Mouse (Mus musculus): ENCODE measurements around the gene Suds3. TPM values are rescaled to one million over a fixed set of nuclear protein-coding genes. Genes with fewer than 3 reads are reported as not detected.

Gene Suds3
- 70.0 and 76.7 TPM in 2 replicates for polyA plus RNA-seq (2015; fragmentation: Nextera tagmentation; extraction: Ambion mirVana)

DNA sequence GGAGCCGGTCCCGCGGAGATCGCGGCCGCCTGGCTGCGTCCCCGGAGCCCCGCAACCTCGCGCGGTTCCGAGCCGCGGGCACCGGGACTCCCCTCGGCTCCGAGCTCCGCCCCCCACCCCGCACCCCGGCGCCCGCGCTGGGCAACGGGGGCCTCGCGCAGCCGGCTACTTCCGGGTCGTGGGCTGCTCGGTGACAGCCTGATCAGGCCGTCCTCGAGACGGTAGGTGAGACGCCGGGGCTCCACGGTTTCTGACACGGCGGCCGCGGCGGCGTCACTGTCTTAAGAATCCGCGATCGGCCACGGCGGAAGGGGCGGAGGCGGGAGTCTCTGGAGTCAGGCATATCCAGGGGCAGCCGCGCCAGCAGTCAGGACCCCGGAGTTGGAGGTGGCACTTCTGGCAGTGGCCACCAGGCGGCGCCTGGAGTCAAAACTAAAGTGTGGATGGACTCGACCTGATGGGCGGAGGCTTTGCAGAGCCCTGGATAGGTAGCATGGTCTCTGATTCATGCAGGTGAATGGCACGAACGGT lies at the start of gene Suds3:
Suds3 (minus strand) TSS at position 278 of the 531 bp plus-strand sequence.
- peaks cover 17% of the 10 kb centered on the region for H3K4me1 ChIP-seq (ENCODE audit: control insufficient read depth, insufficient read depth, low read depth, low read length)
- H3K4me2 ChIP-seq (ENCODE audit: low read length): peak within 1 kb of the TSS; percentile 98
- WGBS: under 1% methylated on average over 55 of the region's 59 CpGs
- peak within 1 kb of the TSS; percentile 91 for H3K9ac ChIP-seq (ENCODE audit: low read depth, low read length)
- H3K27me3 ChIP-seq (replicated peaks; ENCODE audit: control insufficient read depth, insufficient read depth, low read length): no peaks in the 10 kb centered on the region
- ATAC-seq: peak; percentile 85
- H3K9me3 ChIP-seq (ENCODE audit: control insufficient read depth, low read length): no peaks in the 10 kb centered on the region
- H3K4me3 ChIP-seq (ENCODE audit: low read length): peak within 1 kb of the TSS; percentile 95
- H3K27ac ChIP-seq (ENCODE audit: low read depth, low read length): peak within 1 kb of the TSS; percentile 94
- 0 out of 2 replicates have a peak, but pooled peaks cover 3% of the 10 kb centered on the region for H3K36me3 ChIP-seq (ENCODE audit: control insufficient read depth, insufficient read depth, low read length)

DNA sequence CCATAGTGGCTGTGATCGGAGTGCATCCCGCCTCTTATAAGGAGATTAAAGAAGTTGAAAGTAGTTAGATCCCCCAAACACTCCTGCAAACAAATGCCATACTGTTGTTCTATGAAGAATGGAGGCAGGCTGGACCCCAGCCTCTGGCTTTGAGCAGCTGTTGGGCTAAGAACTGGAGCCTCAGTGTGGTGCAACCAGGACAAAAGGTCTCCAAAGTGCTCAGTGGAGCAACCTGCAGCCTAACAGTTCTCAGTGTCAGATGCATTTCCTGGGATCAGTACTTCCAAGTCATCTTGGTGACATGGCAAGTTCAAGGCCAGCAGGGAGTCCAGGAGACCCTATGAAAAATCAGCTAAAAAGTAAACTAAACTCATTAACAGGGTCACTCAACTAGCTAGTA lies 49.0 kb upstream of the Suds3 start:
- no peak overlapping the region for H3K27ac ChIP-seq (ENCODE audit: low read depth, low read length)
- no peaks in the 10 kb centered on the region for H3K4me1 ChIP-seq (ENCODE audit: control insufficient read depth, insufficient read depth, low read depth, low read length)
- H3K27me3 ChIP-seq (replicated peaks; ENCODE audit: control insufficient read depth, insufficient read depth, low read length): no peaks in the 10 kb centered on the region
- no peak overlapping the region for H3K4me2 ChIP-seq (ENCODE audit: low read length)
- H3K36me3 ChIP-seq (ENCODE audit: control insufficient read depth, insufficient read depth, low read length): no peaks in the 10 kb centered on the region
- 92% methylated on average over 2 of the region's 2 CpGs for WGBS
- no peak for ATAC-seq
- no peak overlapping the region for H3K9ac ChIP-seq (ENCODE audit: low read depth, low read length)
- no peaks in the 10 kb centered on the region for H3K9me3 ChIP-seq (ENCODE audit: control insufficient read depth, low read length)
- no peak overlapping the region for H3K4me3 ChIP-seq (ENCODE audit: low read length)

DNA sequence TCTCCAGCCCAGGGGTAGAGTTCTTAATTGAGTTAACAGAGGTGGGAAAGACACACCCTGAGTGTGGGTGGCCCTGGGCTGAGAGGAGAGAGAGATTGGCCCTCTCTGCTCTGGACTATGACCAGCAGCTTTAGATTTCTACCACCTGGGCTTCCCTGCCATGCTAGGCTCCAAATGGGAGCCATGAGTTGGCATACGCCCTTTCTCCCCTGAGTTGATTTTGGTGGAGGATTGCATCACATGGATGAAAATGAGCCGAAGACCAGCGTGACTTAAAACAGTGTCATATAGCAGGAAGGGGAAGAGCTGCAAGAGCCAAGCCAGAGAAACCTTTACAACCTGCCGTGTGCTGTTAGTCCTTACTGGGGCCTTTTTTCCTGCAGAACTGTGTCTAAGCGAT lies 48.6 kb upstream of the Suds3 start:
- H3K4me2 ChIP-seq (ENCODE audit: low read length): no peak overlapping the region
- H3K36me3 ChIP-seq (ENCODE audit: control insufficient read depth, insufficient read depth, low read length): no peaks in the 10 kb centered on the region
- H3K4me3 ChIP-seq (ENCODE audit: low read length): no peak overlapping the region
- no peaks in the 10 kb centered on the region for H3K9me3 ChIP-seq (ENCODE audit: control insufficient read depth, low read length)
- no peak for ATAC-seq
- no peak overlapping the region for H3K9ac ChIP-seq (ENCODE audit: low read depth, low read length)
- no peak overlapping the region for H3K27ac ChIP-seq (ENCODE audit: low read depth, low read length)
- 90% methylated on average over 5 of the region's 5 CpGs for WGBS
- H3K4me1 ChIP-seq (ENCODE audit: control insufficient read depth, insufficient read depth, low read depth, low read length): no peaks in the 10 kb centered on the region
- no peaks in the 10 kb centered on the region for H3K27me3 ChIP-seq (replicated peaks; ENCODE audit: control insufficient read depth, insufficient read depth, low read length)

DNA sequence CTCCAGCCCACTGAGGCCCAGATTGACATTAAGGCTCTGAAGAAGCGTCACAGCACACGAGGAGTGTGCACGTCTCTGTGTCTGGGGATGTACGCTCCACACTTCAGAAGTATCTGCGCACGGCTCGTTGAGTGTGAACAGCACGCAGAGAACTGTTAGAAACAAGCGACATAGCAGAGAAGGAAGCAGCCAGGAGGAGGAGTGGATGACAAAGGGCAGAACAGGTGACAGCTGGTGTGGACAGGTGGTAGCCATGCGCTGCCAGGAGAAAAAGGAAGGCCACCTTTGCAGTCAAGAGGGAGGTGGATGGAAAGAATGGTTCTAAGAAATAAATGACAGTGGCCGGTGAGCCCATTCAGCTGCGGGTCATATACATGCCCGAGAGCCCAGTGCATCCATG lies 47.9 kb upstream of the Suds3 start:
- no peaks in the 10 kb centered on the region for H3K9me3 ChIP-seq (ENCODE audit: control insufficient read depth, low read length)

DNA sequence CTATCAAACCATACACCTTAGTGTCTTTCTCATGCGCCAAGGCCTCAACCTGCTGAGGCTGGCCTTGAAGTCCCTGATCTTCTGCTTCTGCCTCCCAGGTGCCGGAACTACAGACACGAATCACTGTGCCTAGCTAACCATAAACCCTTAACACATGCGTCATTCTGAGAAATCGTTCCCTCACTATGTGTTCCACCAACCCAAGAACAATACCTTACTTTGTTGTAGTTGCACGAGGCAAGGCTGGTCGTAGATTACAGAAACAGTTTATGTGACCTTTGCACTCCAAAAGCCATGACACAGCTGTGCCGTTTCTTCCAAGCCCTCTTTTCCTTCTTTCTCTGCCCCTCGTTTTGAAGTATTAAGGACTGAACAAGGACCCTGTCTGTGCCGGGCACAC lies 44.6 kb upstream of the Suds3 start:
- no peak overlapping the region for H3K27ac ChIP-seq (ENCODE audit: low read depth, low read length)
- H3K9me3 ChIP-seq (ENCODE audit: control insufficient read depth, low read length): no peaks in the 10 kb centered on the region
- ATAC-seq: no peak
- no peak overlapping the region for H3K4me2 ChIP-seq (ENCODE audit: low read length)
- no peaks in the 10 kb centered on the region for H3K4me1 ChIP-seq (ENCODE audit: control insufficient read depth, insufficient read depth, low read depth, low read length)
- no peaks in the 10 kb centered on the region for H3K36me3 ChIP-seq (ENCODE audit: control insufficient read depth, insufficient read depth, low read length)
- H3K4me3 ChIP-seq (ENCODE audit: low read length): no peak overlapping the region
- H3K27me3 ChIP-seq (replicated peaks; ENCODE audit: control insufficient read depth, insufficient read depth, low read length): no peaks in the 10 kb centered on the region
- H3K9ac ChIP-seq (ENCODE audit: low read depth, low read length): no peak overlapping the region
- WGBS: 73% methylated on average over 10 of the region's 10 CpGs

More for the DNA sequence above, 47.9 kb upstream of the Suds3 start:
- no peak overlapping the region for H3K27ac ChIP-seq (ENCODE audit: low read depth, low read length)
- H3K4me3 ChIP-seq (ENCODE audit: low read length): no peak overlapping the region
- H3K27me3 ChIP-seq (replicated peaks; ENCODE audit: control insufficient read depth, insufficient read depth, low read length): no peaks in the 10 kb centered on the region
- H3K4me1 ChIP-seq (ENCODE audit: control insufficient read depth, insufficient read depth, low read depth, low read length): no peaks in the 10 kb centered on the region
- no peak overlapping the region for H3K4me2 ChIP-seq (ENCODE audit: low read length)
- H3K9ac ChIP-seq (ENCODE audit: low read depth, low read length): no peak overlapping the region
- WGBS: 93% methylated on average over 13 of the region's 13 CpGs
- no peaks in the 10 kb centered on the region for H3K36me3 ChIP-seq (ENCODE audit: control insufficient read depth, insufficient read depth, low read length)
- no peak for ATAC-seq

DNA sequence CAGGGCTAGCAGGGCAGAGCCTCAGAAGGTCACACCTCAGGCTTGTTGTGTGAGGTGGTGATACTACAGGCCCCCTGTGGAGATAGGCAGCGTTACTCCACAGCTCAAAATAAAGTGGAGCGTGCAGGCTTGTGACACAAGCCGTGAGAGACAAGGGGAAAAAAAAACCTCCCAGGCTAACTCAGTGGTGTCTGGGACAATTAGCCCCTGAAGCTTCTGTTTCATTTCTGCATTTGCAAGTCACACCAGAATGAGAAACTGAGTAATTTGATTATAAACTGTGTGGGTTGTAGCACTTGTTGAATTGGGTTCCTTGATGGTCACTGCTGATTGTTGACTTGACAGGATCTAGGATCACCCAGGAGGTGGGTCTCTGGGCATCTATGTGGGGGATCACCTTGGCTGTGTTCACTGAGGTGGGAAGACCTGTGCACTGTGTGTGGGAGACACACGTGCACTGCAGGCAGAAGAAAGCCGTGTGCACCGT lies 43.9 kb upstream of the Suds3 start:
- Histone ChIP-seq H3K27ac (ENCODE audit: low read depth, low read length) (no peak overlapping the region), H3K27me3 (replicated peaks; ENCODE audit: control insufficient read depth, insufficient read depth, low read length) (no peaks in the 10 kb centered on the region), H3K9me3 (ENCODE audit: control insufficient read depth, low read length) (no peaks in the 10 kb centered on the region), H3K4me3 (ENCODE audit: low read length) (no peak overlapping the region), H3K4me1 (ENCODE audit: control insufficient read depth, insufficient read depth, low read depth, low read length) (no peaks in the 10 kb centered on the region), H3K4me2 (ENCODE audit: low read length) (no peak overlapping the region), H3K9ac (ENCODE audit: low read depth, low read length) (no peak overlapping the region), H3K36me3 (ENCODE audit: control insufficient read depth, insufficient read depth, low read length) (no peaks in the 10 kb centered on the region)
- WGBS: 54% methylated on average over 6 of the region's 6 CpGs
- no peak for ATAC-seq

DNA sequence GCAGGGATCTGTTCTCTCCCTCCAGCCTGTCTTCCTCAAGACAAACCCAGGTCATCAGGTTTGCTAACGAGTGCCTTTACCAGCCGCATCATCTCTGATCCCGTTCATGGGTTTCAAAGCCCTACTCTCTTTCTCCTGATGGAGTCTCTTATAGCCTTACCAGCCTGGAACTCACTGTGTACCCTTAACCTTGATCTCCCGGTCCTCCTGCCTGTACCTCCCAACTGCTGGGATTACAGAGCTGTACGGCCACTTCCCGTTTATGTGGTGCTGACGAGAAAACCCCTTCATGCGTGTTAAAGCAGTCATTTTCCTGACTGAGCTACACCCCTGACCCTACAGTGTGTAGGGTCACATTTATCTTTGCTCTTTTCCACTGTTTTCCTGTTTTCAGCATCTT lies 43.4 kb upstream of the Suds3 start:
- Histone ChIP-seq H3K27me3 (replicated peaks; ENCODE audit: control insufficient read depth, insufficient read depth, low read length) (no peaks in the 10 kb centered on the region), H3K4me2 (ENCODE audit: low read length) (no peak overlapping the region), H3K4me3 (ENCODE audit: low read length) (no peak overlapping the region), H3K9ac (ENCODE audit: low read depth, low read length) (no peak overlapping the region), H3K4me1 (ENCODE audit: control insufficient read depth, insufficient read depth, low read depth, low read length) (no peaks in the 10 kb centered on the region), H3K27ac (ENCODE audit: low read depth, low read length) (no peak overlapping the region), H3K9me3 (ENCODE audit: control insufficient read depth, low read length) (no peaks in the 10 kb centered on the region), H3K36me3 (ENCODE audit: control insufficient read depth, insufficient read depth, low read length) (no peaks in the 10 kb centered on the region)
- ATAC-seq: no peak
- WGBS: 72% methylated on average over 8 of the region's 8 CpGs

DNA sequence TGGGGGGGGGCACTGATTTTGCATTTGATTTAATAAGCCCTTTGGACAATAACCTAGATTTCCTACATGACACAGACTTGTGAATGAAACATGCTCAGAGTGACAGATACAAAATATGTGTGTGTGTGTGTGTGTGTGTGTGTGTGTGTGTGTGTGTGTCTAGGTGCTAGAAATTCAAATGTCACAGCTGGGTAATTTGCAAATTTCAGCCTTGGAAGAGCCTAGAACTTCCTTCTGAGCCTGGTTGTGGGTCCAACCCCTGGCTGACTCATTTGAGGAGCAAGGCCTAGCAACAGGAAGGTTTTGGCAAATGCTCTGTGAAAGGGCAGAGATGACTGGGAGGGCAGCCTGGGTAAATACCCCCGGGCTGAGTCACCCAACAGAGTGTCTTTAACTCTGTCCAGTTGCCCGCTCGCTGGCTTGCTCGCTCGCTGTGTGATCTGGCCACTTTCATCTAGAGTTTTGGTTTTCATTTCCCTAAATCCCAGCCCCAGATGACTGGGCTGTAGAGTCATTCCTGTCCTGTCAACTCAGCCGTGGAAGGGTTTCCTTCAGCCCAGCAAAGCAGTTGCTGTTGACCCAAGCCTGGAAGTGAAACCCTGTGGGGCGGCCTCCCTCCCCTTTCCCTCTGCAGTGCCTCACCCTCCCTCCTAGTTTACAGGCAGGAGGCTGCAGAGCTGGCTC lies 42.6 kb upstream of the Suds3 start:
- H3K27ac ChIP-seq (ENCODE audit: low read depth, low read length): no peak overlapping the region
- no peaks in the 10 kb centered on the region for H3K27me3 ChIP-seq (replicated peaks; ENCODE audit: control insufficient read depth, insufficient read depth, low read length)
- 80% methylated on average over 7 of the region's 7 CpGs for WGBS
- H3K36me3 ChIP-seq (ENCODE audit: control insufficient read depth, insufficient read depth, low read length): no peaks in the 10 kb centered on the region
- no peaks in the 10 kb centered on the region for H3K9me3 ChIP-seq (ENCODE audit: control insufficient read depth, low read length)
- no peaks in the 10 kb centered on the region for H3K4me1 ChIP-seq (ENCODE audit: control insufficient read depth, insufficient read depth, low read depth, low read length)
- no peak overlapping the region for H3K4me2 ChIP-seq (ENCODE audit: low read length)
- no peak overlapping the region for H3K9ac ChIP-seq (ENCODE audit: low read depth, low read length)
- ATAC-seq: no peak
- no peak overlapping the region for H3K4me3 ChIP-seq (ENCODE audit: low read length)

DNA sequence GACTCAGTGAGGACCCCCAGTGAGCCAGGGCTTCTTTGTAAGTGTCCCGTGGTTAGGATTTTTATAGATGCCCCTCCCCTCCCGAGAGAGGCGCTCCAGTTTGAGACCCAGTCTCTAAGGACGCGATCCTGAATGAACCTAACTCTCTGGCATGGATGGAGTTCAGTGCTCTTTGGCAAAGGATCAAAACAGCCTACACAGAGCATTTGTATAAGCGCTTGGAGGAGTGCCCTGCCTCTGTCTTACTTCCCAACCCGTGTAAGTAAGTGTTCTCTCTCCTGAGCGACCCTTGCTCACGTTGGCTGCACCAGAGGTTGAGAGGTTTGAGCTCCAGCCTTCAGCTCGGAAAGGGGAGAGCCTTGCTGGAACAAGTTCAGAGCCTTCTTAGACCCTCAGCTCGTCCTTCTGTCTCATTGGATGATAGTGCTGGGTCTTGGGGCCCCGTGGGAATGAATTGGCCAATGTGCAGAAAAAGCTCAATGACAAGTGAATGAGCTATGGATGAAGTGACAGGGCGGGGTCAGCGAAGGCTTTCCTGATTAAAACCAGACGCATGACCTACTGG lies 37.7 kb upstream of the Suds3 start:
- Histone ChIP-seq H3K36me3 (ENCODE audit: control insufficient read depth, insufficient read depth, low read length) (no peaks in the 10 kb centered on the region), H3K4me1 (ENCODE audit: control insufficient read depth, insufficient read depth, low read depth, low read length) (no peaks in the 10 kb centered on the region), H3K27me3 (replicated peaks; ENCODE audit: control insufficient read depth, insufficient read depth, low read length) (no peaks in the 10 kb centered on the region), H3K4me2 (ENCODE audit: low read length) (no peak overlapping the region), H3K27ac (ENCODE audit: low read depth, low read length) (no peak overlapping the region), H3K4me3 (ENCODE audit: low read length) (no peak overlapping the region), H3K9me3 (ENCODE audit: control insufficient read depth, low read length) (peaks cover 2% of the 10 kb centered on the region; the same call in 1 of the 2 replicates), H3K9ac (ENCODE audit: low read depth, low read length) (no peak overlapping the region)
- peak; percentile 80 for ATAC-seq
- 67% methylated on average over 15 of the region's 15 CpGs for WGBS
